Mouse (Mus musculus): ENCODE measurements around the gene Vmn1r228. TPM values are rescaled to one million over a fixed set of nuclear protein-coding genes. Genes with fewer than 3 reads are reported as not detected.

Vmn1r228 gene
- polyA plus RNA-seq (2012; ENCODE audit: low replicate concordance): not detected in 2 replicates

GRCm38 (mm10) chr17:20786057-20786456 lies at the start of gene Vmn1r228:
TSS of gene Vmn1r228 (minus strand) at chr17:20786157.

GRCm38 (mm10) chr17:20811255-20811654 lies 25.3 kb upstream of the Vmn1r228 start, which contains the start of gene Vmn1r229:
TSS of gene Vmn1r229 (plus strand) at chr17:20811555.

DNA sequence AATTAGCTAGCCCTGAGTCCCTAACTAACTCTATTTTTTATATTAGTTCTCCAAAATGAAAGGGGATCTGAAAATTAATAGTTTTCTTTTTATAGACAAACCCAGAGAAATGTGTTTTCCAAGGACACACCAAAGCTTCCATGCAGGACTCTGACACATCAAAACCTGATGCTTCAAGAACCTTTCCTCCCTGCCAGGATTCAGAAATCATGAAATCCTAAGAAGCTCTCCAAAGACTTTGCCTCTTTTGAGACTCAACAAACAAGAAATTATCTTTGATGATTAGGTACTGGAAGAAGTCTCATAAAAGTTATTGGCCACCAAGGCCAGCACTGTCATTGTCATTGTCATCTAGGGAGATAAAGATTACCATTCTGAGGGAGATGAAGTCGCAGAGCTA lies 56.4 kb downstream of the Vmn1r228 start, which contains the start of gene Vmn1r227:
TSS of gene Vmn1r227 (plus strand) at position 301 of the 400 bp plus-strand sequence.

Other genes starting within 250 kb of the Vmn1r228 start
- gene Vmn2r109, start 221.4 kb downstream of the Vmn1r228 start, polyA plus RNA-seq (2012; ENCODE audit: low replicate concordance): not detected in 2 replicates
- 0.01 TPM in 1 of 2 replicates, not detected in the other for gene Vmn2r110, start 189.7 kb downstream of the Vmn1r228 start, polyA plus RNA-seq (2012; ENCODE audit: low replicate concordance)
- not detected in 2 replicates for gene Fpr-rs3, start 161.3 kb downstream of the Vmn1r228 start, polyA plus RNA-seq (2012; ENCODE audit: low replicate concordance)
- gene Vmn1r226, start 103.3 kb downstream of the Vmn1r228 start, polyA plus RNA-seq (2012; ENCODE audit: low replicate concordance): not detected in 2 replicates
- not detected in 2 replicates for gene Vmn1r227, start 56.3 kb downstream of the Vmn1r228 start, polyA plus RNA-seq (2012; ENCODE audit: low replicate concordance)
- not detected in 2 replicates for gene Vmn1r229, start 25.4 kb upstream of the Vmn1r228 start, polyA plus RNA-seq (2012; ENCODE audit: low replicate concordance)
- gene Vmn1r230, start 54.3 kb upstream of the Vmn1r228 start, polyA plus RNA-seq (2012; ENCODE audit: low replicate concordance): not detected in 2 replicates
- gene Vmn1r231, start 118.9 kb upstream of the Vmn1r228 start, polyA plus RNA-seq (2012; ENCODE audit: low replicate concordance): not detected in 2 replicates
- gene Vmn1r232, start 133.6 kb upstream of the Vmn1r228 start, polyA plus RNA-seq (2012; ENCODE audit: low replicate concordance): not detected in 2 replicates
- gene Ppp2r1a, start 159.2 kb upstream of the Vmn1r228 start, polyA plus RNA-seq (2012; ENCODE audit: low replicate concordance): 38.2 and 204 TPM in 2 replicates
- gene Vmn1r233, start 210.3 kb upstream of the Vmn1r228 start, polyA plus RNA-seq (2012; ENCODE audit: low replicate concordance): not detected in 2 replicates
- 1.2 and 1.7 TPM in 2 replicates for gene Zfp160, start 222.7 kb upstream of the Vmn1r228 start, polyA plus RNA-seq (2012; ENCODE audit: low replicate concordance)